Mouse (Mus musculus) liver, adult 2 months (tissue): Measurements from ENCODE around the gene Erbb3.

Experiments used
- CTCF ChIP-seq: fragments of 200-500 bp; IDR thresholded peaks from 2 replicates; pipeline ENCODE4 v1.5.1; 2011; ENCODE audit warnings: low read depth, low read length, control low read depth
- POLR2A ChIP-seq: fragments of 200-500 bp; IDR thresholded peaks from 2 replicates; pipeline ENCODE4 v1.6.1; 2011; ENCODE audit warnings: low read length, control low read depth; ENCODE audit not compliant: insufficient read depth; ENCODE audit errors: extremely low read depth

GRCm38 (mm10) chr10:128545570-128545898, 43.9 kb downstream of the Erbb3 start:
- no peak for TF ChIP-seq CTCF
- TF ChIP-seq POLR2A = no peak
